27 mouse cellular contexts compared by ENCODE assay signal in genomic region chr4:69039645-69040342, GRCm38 (mm10).
DNase-seq lines count a peak whose midpoint lies in the region; ATAC-seq and TF ChIP-seq lines count a peak whose summit lies in the region.
"Had no signal": no experiment of that assay in that cellular context is flagged by ENCODE, and none has a peak within 500 bp of the region (broad histone marks: within the 10 kb centered on the region; RNA-seq: fewer than 3 reads in every experiment).

No protein-coding gene starts in this region.

- H3K4me3 ChIP-seq in heart, embryonic 10.5 days, result no peak overlapping the region
- no peak overlapping the region for H3K4me3 ChIP-seq in liver, embryonic 12.5 days
- H3K4me3 ChIP-seq in liver, postnatal 0 days (ENCODE audit: low read depth, low read length), result no peak overlapping the region
- H3K4me3 ChIP-seq: forebrain, embryonic 15.5 days; intestine, embryonic 15.5 days; limb, embryonic 12.5 days; megakaryocyte, embryonic 14.5 days; midbrain, embryonic 12.5 days; myocyte; neural tube, embryonic 13.5 days had no signal

- H3K4me2 ChIP-seq in liver, embryonic 12.5 days, result peak overlapping the region; percentile 63
- H3K4me2 ChIP-seq in liver, postnatal 0 days (ENCODE audit: low read depth, low read length), result no peak overlapping the region
- H3K4me2 ChIP-seq: forebrain, embryonic 15.5 days; intestine, embryonic 15.5 days; limb, embryonic 12.5 days; midbrain, embryonic 12.5 days; neural tube, embryonic 13.5 days had no signal

- no peaks in the 10 kb centered on the region for H3K9me3 ChIP-seq in heart, embryonic 10.5 days
- no peaks in the 10 kb centered on the region for H3K9me3 ChIP-seq in liver, embryonic 12.5 days (replicated peaks)
- H3K9me3 ChIP-seq in liver, postnatal 0 days (ENCODE audit: low read length), result no peaks in the 10 kb centered on the region
- H3K9me3 ChIP-seq: forebrain, embryonic 15.5 days; G1E; intestine, embryonic 15.5 days; limb, embryonic 12.5 days; megakaryocyte, embryonic 14.5 days; midbrain, embryonic 12.5 days; neural tube, embryonic 13.5 days had no signal

- peak overlapping the region; percentile 41; the same call in 1 of the 2 replicates for H3K9ac ChIP-seq in liver, embryonic 12.5 days
- no peak overlapping the region for H3K9ac ChIP-seq in liver, postnatal 0 days (replicated peaks)
- H3K9ac ChIP-seq: forebrain, embryonic 15.5 days; intestine, embryonic 15.5 days; limb, embryonic 12.5 days; midbrain, embryonic 12.5 days; neural tube, embryonic 13.5 days had no signal

- H3K36me3 ChIP-seq in heart, embryonic 10.5 days, result no peaks in the 10 kb centered on the region
- H3K36me3 ChIP-seq in liver, embryonic 12.5 days, result no peaks in the 10 kb centered on the region
- no peaks in the 10 kb centered on the region for H3K36me3 ChIP-seq in liver, postnatal 0 days (replicated peaks; ENCODE audit: insufficient read depth, low read length)
- H3K36me3 ChIP-seq: forebrain, embryonic 15.5 days; G1E; intestine, embryonic 15.5 days; limb, embryonic 12.5 days; midbrain, embryonic 12.5 days; neural tube, embryonic 13.5 days had no signal

- no peaks in the 10 kb centered on the region for H3K4me1 ChIP-seq in heart, embryonic 10.5 days
- H3K4me1 ChIP-seq in liver, embryonic 12.5 days, result peaks cover 19% of the 10 kb centered on the region
- H3K4me1 ChIP-seq in liver, postnatal 0 days (ENCODE audit: insufficient read depth), result no peaks in the 10 kb centered on the region
- H3K4me1 ChIP-seq: forebrain, embryonic 15.5 days; intestine, embryonic 15.5 days; limb, embryonic 12.5 days; megakaryocyte, embryonic 14.5 days; midbrain, embryonic 12.5 days; neural tube, embryonic 13.5 days had no signal

- DNase-seq in heart, embryonic 10.5 days (ENCODE audit: low spot score), result peak; percentile 81
- no peak for DNase-seq in heart, postnatal 36 days
- DNase-seq in c-Kit-negative CD71-positive TER-119-positive erythroid progenitor cells, embryonic 14.5 days (ENCODE audit: low read depth, low spot score), result peak; percentile 12
- DNase-seq in liver, postnatal 0 days, result no peak
- DNase-seq in left cerebral cortex, postnatal 10 days (ENCODE audit: extremely low spot score in 1 of 2, low spot score in 2 of 2), result no peak
- DNase-seq in spleen, postnatal 4 days (ENCODE audit: low spot score in 2 of 2), result no peak
- DNase-seq: adrenal gland, adult 8-10 months; cerebellum, adult 11 months; cerebellum, adult 9-10 months; cerebellum, postnatal 36 days; kidney, adult 9 months; kidney, postnatal 25 days; lung, adult 18-20 months; lung, postnatal 4 days; thymus, adult 18-20 months; thymus, postnatal 36 days had no signal

- intact Hi-C loops in heart, postnatal 36 days (cut with DNase I), result no loop called here
- intact Hi-C loops in left cerebral cortex, postnatal 10 days (cut with DNase I), result no loop called here

- no peak for TF ChIP-seq CTCF in liver, postnatal 0 days (IDR thresholded peaks at IDR 0.05; ENCODE audit: low read depth)

- no peak overlapping the region for H3K27ac ChIP-seq in heart, embryonic 10.5 days
- H3K27ac ChIP-seq in liver, embryonic 12.5 days, result peak overlapping the region; percentile 81
- no peak overlapping the region for H3K27ac ChIP-seq in liver, postnatal 0 days (ENCODE audit: low read depth)
- H3K27ac ChIP-seq: forebrain, embryonic 15.5 days; hindbrain, postnatal 0 days; intestine, embryonic 15.5 days; limb, embryonic 12.5 days; midbrain, embryonic 12.5 days; neural tube, embryonic 13.5 days had no signal

- TF ChIP-seq EP300 in liver, postnatal 0 days (IDR thresholded peaks at IDR 0.05; ENCODE audit: low read depth), result no peak

- no peaks in the 10 kb centered on the region for H3K27me3 ChIP-seq in heart, embryonic 10.5 days (ENCODE audit: insufficient read depth, poor library complexity, severe bottlenecking)
- no peaks in the 10 kb centered on the region for H3K27me3 ChIP-seq in liver, embryonic 12.5 days (replicated peaks)
- no peaks in the 10 kb centered on the region for H3K27me3 ChIP-seq in liver, postnatal 0 days (ENCODE audit: insufficient read depth, low read length)
- H3K27me3 ChIP-seq: forebrain, embryonic 15.5 days; intestine, embryonic 15.5 days; limb, embryonic 12.5 days; megakaryocyte, embryonic 14.5 days; midbrain, embryonic 12.5 days; neural tube, embryonic 13.5 days had no signal

- 29% methylated on average over 1 of the region's 1 CpGs for WGBS in heart, embryonic 10.5 days
- WGBS in liver, embryonic 12.5 days (ENCODE audit: insufficient replicate concordance), result 7% methylated on average over 1 of the region's 1 CpGs
- 38% methylated on average over 1 of the region's 1 CpGs for WGBS in liver, postnatal 0 days (ENCODE audit: insufficient replicate concordance)

- peak; percentile 100 for ATAC-seq in liver, embryonic 12.5 days
- peak; percentile 45; the same call in 1 of the 2 replicates for ATAC-seq in liver, postnatal 0 days
- ATAC-seq: forebrain, embryonic 15.5 days; hindbrain, postnatal 0 days; intestine, embryonic 15.5 days; lung, postnatal 0 days had no signal

Comparison
In these comparisons a context has a peak if more than half of its experiments do, and no peak if none do; other contexts are left out.
1. DNase-seq: peak in heart, embryonic 10.5 days (single experiment) and c-Kit-negative CD71-positive TER-119-positive erythroid progenitor cells, embryonic 14.5 days (single experiment); none in heart, postnatal 36 days (0 of 2), liver, postnatal 0 days (single experiment), left cerebral cortex, postnatal 10 days (0 of 2) and spleen, postnatal 4 days (0 of 2).